Mouse (Mus musculus) myocyte (in vitro differentiated cells): ENCODE data around the gene Asic2.

Experiments used
- MYOD1 ChIP-seq, 3 experiments: IDR thresholded peaks; one replicate each; pipeline ENCODE4 v1.6.1; 2011; ENCODE audit warnings: control low read depth in 2 of 3, low read depth in 2 of 3, mild to moderate bottlenecking in 2 of 3, moderate library complexity in 1 of 3; ENCODE audit not compliant: insufficient read length in 2 of 3, control insufficient read depth in 1 of 3
- POLR2A ChIP-seq: IDR thresholded peaks from one replicate; pipeline ENCODE4 v1.6.1; 2011; ENCODE audit warnings: low read depth, mild to moderate bottlenecking, control low read depth, moderate library complexity; ENCODE audit not compliant: insufficient read length
- REST ChIP-seq: IDR thresholded peaks from one replicate; pipeline ENCODE4 v1.6.1; 2011; ENCODE audit warnings: mild to moderate bottlenecking, control low read depth, moderate library complexity; ENCODE audit not compliant: insufficient read depth, insufficient read length

DNA sequence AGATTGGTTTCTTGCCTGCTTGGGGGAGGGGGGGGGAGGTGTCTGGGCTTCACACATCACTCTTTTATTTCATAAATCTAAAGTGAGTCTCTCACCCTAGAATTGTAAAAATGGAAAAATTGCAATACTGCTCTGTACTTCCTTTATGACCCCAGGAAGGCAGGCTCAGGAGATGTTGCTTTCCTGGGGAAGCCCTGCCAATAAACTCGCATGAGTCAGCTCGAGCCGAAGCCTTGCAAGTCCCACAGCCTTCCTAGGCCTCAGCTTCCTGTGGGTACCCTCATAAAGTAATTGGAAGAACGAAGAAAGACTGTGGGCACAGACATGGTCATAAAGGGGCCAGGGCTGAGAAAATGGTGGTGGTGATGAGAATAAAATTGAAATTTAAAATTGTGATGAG, 607.2 kb downstream of the Asic2 start:
- TF ChIP-seq POLR2A (no peak), REST (no peak), MYOD1 (IDR thresholded peaks at IDR 0.05; ENCODE audit: control insufficient read depth in 1 of 3, insufficient read length in 2 of 3, low read depth in 2 of 3) (no peak)
